Mouse (Mus musculus): ENCODE data around the gene Chmp3.

DNA sequence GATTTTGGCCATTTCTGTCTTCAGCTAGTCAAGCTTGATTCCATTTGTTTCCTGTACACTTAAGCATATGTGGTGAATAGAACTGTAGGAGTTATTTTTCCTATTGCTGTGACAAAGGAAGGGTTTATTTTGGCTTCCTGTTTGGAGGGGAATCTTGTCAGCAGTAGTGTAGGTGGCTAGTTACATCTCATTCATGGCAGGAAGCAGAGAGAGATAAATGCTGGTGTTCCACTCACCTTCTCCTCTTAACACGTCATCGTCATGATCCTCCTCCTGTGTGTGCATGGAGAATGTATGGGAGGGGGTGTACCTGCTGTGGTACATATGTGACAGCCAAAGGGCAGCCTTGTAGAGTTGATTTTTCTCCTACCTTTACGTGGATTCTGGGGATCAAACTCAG, 43.0 kb upstream of the Chmp3 start:
- TF ChIP-seq POLR2A (IDR thresholded peaks at IDR 0.05; ENCODE audit: insufficient read depth, low read depth, low read length): no peak
- TF ChIP-seq CTCF (IDR thresholded peaks at IDR 0.05; ENCODE audit: insufficient read depth, low read depth, low read length): no peak

Measured in olfactory bulb, adult 2 months (tissue).